Mouse (Mus musculus): ENCODE data around the gene Socs4. TPM values are rescaled to one million over a fixed set of nuclear protein-coding genes. Genes with fewer than 3 reads are reported as not detected.

The Socs4 gene
- polyA plus RNA-seq, 1 experiment = 24.2 TPM

- no peak overlapping the region for H3K4me3 ChIP-seq (ENCODE audit: low read depth, low read length)
- H3K4me1 ChIP-seq (ENCODE audit: control insufficient read depth, insufficient read depth, low read length) = no peaks in the 10 kb centered on the region
- H3K27me3 ChIP-seq (ENCODE audit: control insufficient read depth, insufficient read depth, low read length, poor library complexity, severe bottlenecking) = no peaks in the 10 kb centered on the region
- no peak overlapping the region for H3K9ac ChIP-seq (ENCODE audit: low read depth, poor library complexity, severe bottlenecking)
- TF ChIP-seq POLR2A (IDR thresholded peaks at IDR 0.05; ENCODE audit: insufficient read depth, low read length) (no peak), CTCF (IDR thresholded peaks at IDR 0.05; ENCODE audit: low read depth, low read length) (peak; percentile 66)
- H3K36me3 ChIP-seq (ENCODE audit: control insufficient read depth, insufficient read depth, low read length, poor library complexity, severe bottlenecking) = no peaks in the 10 kb centered on the region
- H3K27ac ChIP-seq (ENCODE audit: insufficient read depth, low read length) = no peak overlapping the region
- H3K9me3 ChIP-seq (replicated peaks; ENCODE audit: control insufficient read depth, insufficient read depth, low read length, poor library complexity, severe bottlenecking) = no peaks in the 10 kb centered on the region
Measured at GRCm38 (mm10) chr14:47334819-47335218, 58.1 kb downstream of the Socs4 start.

GRCm38 (mm10) chr14:47335300-47335699 lies 58.6 kb downstream of the Socs4 start:
- no peaks in the 10 kb centered on the region for H3K9me3 ChIP-seq (replicated peaks; ENCODE audit: control insufficient read depth, insufficient read depth, low read length, poor library complexity, severe bottlenecking)
- no peaks in the 10 kb centered on the region for H3K4me1 ChIP-seq (ENCODE audit: control insufficient read depth, insufficient read depth, low read length)
- no peaks in the 10 kb centered on the region for H3K36me3 ChIP-seq (ENCODE audit: control insufficient read depth, insufficient read depth, low read length, poor library complexity, severe bottlenecking)
- no peak overlapping the region for H3K9ac ChIP-seq (ENCODE audit: low read depth, poor library complexity, severe bottlenecking)
- no peaks in the 10 kb centered on the region for H3K27me3 ChIP-seq (ENCODE audit: control insufficient read depth, insufficient read depth, low read length, poor library complexity, severe bottlenecking)
- TF ChIP-seq EP300 (IDR thresholded peaks at IDR 0.05; ENCODE audit: insufficient read depth, low read depth, low read length) = no peak
- no peak for TF ChIP-seq POLR2A (IDR thresholded peaks at IDR 0.05; ENCODE audit: insufficient read depth, low read length)
- no peak for TF ChIP-seq CTCF (IDR thresholded peaks at IDR 0.05; ENCODE audit: low read depth, low read length)
- no peak overlapping the region for H3K4me3 ChIP-seq (ENCODE audit: low read depth, low read length)
- no peak overlapping the region for H3K27ac ChIP-seq (ENCODE audit: insufficient read depth, low read length)

- Histone ChIP-seq H3K27me3 (ENCODE audit: control insufficient read depth, insufficient read depth, low read length, poor library complexity, severe bottlenecking) (no peaks in the 10 kb centered on the region), H3K27ac (ENCODE audit: insufficient read depth, low read length) (no peak overlapping the region), H3K4me3 (ENCODE audit: low read depth, low read length) (no peak overlapping the region), H3K4me1 (ENCODE audit: control insufficient read depth, insufficient read depth, low read length) (no peaks in the 10 kb centered on the region), H3K36me3 (ENCODE audit: control insufficient read depth, insufficient read depth, low read length, poor library complexity, severe bottlenecking) (no peaks in the 10 kb centered on the region), H3K9me3 (replicated peaks; ENCODE audit: control insufficient read depth, insufficient read depth, low read length, poor library complexity, severe bottlenecking) (no peaks in the 10 kb centered on the region), H3K9ac (ENCODE audit: low read depth, poor library complexity, severe bottlenecking) (no peak overlapping the region)
- no peak for TF ChIP-seq POLR2A (IDR thresholded peaks at IDR 0.05; ENCODE audit: insufficient read depth, low read length)
- no peak for TF ChIP-seq CTCF (IDR thresholded peaks at IDR 0.05; ENCODE audit: low read depth, low read length)
- TF ChIP-seq EP300 (IDR thresholded peaks at IDR 0.05; ENCODE audit: insufficient read depth, low read depth, low read length) = no peak
Measured at GRCm38 (mm10) chr14:47340231-47340925, 63.6 kb downstream of the Socs4 start.

- Histone ChIP-seq H3K4me3 (ENCODE audit: low read depth, low read length) (no peak overlapping the region), H3K27me3 (ENCODE audit: control insufficient read depth, insufficient read depth, low read length, poor library complexity, severe bottlenecking) (no peaks in the 10 kb centered on the region), H3K4me1 (ENCODE audit: control insufficient read depth, insufficient read depth, low read length) (no peaks in the 10 kb centered on the region), H3K9me3 (replicated peaks; ENCODE audit: control insufficient read depth, insufficient read depth, low read length, poor library complexity, severe bottlenecking) (no peaks in the 10 kb centered on the region), H3K9ac (ENCODE audit: low read depth, poor library complexity, severe bottlenecking) (no peak overlapping the region), H3K27ac (ENCODE audit: insufficient read depth, low read length) (no peak overlapping the region), H3K36me3 (ENCODE audit: control insufficient read depth, insufficient read depth, low read length, poor library complexity, severe bottlenecking) (no peaks in the 10 kb centered on the region)
- TF ChIP-seq EP300 (IDR thresholded peaks at IDR 0.05; ENCODE audit: insufficient read depth, low read depth, low read length) (no peak), POLR2A (IDR thresholded peaks at IDR 0.05; ENCODE audit: insufficient read depth, low read length) (no peak), CTCF (IDR thresholded peaks at IDR 0.05; ENCODE audit: low read depth, low read length) (no peak)
Measured at GRCm38 (mm10) chr14:47341811-47342291, 65.1 kb downstream of the Socs4 start.

Other genes with a start within 250 kb of the Socs4 start
- gene Gch1, start 87.5 kb upstream of the Socs4 start, polyA plus RNA-seq (2011; ENCODE audit: insufficient read depth, insufficient read length, low read depth, missing spikeins) = 4.1 and 4.6 TPM in 2 replicates
- 42.7 and 55.4 TPM in 2 replicates for gene Wdhd1, start 74 bp upstream of the Socs4 start, polyA plus RNA-seq (2011; ENCODE audit: insufficient read depth, insufficient read length, low read depth, missing spikeins)
- 204 and 215 TPM in 2 replicates for gene Mapk1ip1l, start 21.3 kb downstream of the Socs4 start, polyA plus RNA-seq (2011; ENCODE audit: insufficient read depth, insufficient read length, low read depth, missing spikeins)
- gene Lgals3, start 90.8 kb downstream of the Socs4 start, polyA plus RNA-seq (2011; ENCODE audit: insufficient read depth, insufficient read length, low read depth, missing spikeins) = 24.7 and 29.4 TPM in 2 replicates
- 132 and 141 TPM in 2 replicates for gene Dlgap5, start 141.5 kb downstream of the Socs4 start, polyA plus RNA-seq (2011; ENCODE audit: insufficient read depth, insufficient read length, low read depth, missing spikeins)
- gene Fbxo34, start 173.5 kb downstream of the Socs4 start, polyA plus RNA-seq (2011; ENCODE audit: insufficient read depth, insufficient read length, low read depth, missing spikeins) = 35.8 and 38.7 TPM in 2 replicates